Mouse (Mus musculus): ENCODE measurements around the gene Foxp1.

Gene Foxp1

DNA sequence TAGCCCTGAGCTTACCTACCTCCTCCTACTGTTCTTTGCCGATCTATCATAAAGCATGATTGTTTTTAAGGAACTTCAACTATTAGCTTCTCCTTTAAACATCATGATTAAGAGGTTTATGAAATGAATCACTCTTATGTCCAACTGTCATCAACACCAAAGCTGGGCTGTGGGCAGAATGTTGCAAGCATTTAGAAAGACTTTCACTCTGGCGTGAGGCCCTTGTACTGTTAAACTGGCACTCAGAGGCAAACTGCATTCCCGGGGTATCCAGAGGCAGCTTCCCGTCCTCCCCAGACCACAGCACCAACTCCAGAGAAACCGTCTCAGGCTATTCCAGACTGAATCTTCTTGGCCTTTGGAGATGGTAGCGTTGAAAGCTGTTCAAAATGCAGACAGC, 86.2 kb downstream of the Foxp1 start:
- DNase-seq = no peak

DNA sequence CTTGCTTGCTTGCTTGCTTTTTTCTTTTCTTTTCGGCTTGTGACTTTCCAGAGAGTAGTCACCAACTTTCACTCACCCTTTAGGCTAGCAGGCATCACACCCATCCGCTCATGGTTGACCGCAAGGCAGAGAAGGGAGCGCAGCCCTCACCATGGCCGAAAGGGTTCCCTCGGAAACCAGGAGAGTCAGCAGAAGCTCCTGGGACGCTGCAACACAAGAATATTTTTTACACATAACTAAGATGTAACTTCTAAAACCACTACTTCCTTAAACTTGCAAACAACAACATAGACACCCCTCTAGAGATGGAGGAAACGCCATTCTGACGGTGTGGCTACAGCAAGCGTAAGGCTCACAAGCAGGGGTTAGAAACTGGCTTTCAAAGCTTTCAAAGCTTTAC, 87.4 kb downstream of the Foxp1 start:
- DNase-seq = no peak

DNA sequence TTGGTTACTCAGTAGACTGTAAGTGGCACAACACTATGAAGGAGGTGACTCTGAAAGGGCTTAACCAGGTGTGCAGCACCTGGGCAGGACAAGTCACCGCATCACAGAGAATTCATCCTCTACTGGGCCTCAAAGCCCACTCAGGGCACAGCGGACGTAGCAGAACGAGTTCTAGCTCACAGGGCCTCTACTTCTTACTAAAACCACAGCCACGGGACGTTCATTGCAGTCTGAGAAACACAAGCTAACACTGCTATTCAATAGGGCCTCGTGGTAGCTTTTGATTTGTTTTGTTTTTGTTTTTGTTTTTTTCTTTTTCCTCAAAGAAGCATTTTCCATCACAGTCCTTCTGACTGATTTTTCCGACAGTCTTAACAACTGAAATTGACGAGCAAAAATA, 89.5 kb downstream of the Foxp1 start:
- DNase-seq = no peak

DNA sequence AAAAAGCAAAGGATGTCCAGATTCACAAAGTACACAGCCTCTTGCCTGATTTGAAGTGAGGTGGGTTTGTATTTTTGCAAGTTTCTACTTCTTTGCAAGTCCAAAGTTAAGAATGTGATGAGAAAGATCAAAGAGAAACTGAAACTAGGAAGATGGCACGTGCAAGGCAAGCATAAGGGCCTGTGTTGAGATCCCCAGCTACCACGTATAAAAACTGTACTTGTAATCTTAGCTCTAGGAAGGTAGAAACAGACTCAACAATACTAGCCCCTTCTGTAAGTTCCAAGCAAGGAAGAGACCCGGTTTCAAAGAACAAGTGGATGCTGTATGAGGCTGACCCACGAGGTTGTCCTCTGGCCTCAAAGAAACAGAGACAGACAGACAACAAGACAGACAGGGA, 90.6 kb downstream of the Foxp1 start:
- no peak for DNase-seq

DNA sequence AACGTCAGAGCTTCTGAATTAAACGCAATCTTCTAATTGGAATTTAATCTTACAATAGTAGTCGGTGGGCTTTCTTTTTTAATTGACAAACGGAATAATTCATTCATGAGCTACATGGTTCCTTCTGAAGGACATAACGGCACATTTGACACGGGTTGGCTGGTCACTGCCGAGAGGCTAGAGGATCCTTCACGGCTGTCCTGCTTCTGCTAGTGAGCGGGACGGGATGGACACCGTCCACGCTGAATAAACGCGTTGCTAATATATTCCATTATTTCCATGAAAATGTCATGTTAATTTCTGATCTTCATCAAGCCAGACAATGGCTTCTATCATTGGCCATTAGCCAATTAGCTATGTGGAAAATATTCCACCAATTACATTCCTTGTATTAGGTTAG, 92.0 kb downstream of the Foxp1 start:
- DNase-seq = no peak

DNA sequence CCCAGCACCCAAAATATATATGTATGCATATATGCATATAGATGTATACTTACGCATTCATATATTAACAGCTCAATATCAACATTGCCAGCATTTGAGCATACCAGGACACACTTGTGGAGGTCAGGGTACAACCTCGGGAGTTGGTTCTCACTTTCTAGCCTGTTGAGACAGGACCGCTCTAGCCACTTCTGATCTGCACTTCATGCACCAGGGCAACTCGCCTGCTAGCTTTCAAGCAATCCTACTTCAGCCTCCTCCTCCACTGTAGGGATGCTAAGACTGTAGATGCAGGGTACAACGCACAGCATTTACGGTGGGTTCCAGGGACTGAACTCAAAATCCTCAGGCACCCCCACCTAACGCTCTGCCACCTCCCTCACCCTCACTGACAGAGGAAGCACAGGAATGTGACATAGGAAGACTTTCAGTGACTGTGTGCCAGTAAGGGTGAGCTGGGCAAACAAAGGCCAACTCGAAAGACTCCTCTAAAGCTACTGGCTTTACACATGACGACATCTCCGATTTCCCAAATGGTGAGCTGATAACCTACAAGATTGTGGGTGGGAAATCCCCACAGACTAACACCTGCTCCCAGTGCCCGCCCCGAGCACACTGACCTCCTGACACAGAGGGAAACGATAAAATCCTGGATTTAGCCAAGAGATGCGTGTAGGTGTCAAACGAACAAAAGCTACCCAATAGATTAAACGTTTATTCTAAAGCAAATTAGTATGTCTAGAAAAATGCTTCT, 93.0 kb downstream of the Foxp1 start:
- no peak for DNase-seq

DNA sequence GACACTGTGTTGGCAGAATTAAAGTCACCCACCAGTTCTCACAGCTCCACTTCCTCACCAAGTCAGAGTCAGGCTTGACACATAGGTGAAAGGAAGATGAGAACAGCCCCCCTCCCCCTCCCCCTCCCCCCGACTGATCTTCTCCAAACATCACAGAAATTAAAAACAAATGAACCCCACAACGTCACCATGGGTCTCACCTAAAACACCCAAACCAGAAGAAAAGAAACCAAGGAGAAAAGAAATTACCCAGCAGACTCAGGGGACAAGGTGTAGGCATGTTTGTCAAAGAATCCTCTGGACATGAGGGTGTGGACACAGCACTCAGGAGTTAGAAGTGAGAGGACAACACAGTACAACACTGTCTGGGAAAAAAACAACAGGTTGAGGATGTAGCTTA, 93.6 kb downstream of the Foxp1 start:
- no peak for DNase-seq

DNA sequence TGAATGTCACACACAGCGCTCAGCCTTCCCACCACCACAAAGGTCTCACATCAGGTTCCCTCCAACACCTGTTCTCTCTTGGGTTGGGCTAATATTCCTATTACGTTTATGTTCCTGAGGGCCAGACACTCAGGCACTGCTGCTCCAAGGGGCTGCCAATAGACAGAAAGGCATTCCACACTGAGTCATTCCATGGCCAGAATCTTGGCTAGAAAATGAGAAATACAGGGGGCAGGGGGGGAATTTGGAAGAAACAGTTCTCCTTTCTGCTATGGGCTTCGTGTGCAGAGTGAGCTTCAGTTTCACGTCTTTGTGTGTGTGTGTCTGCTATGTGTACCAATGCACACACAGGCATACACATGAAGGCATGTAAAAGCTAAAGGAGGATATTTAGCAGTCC, 95.2 kb downstream of the Foxp1 start:
- DNase-seq = no peak

DNA sequence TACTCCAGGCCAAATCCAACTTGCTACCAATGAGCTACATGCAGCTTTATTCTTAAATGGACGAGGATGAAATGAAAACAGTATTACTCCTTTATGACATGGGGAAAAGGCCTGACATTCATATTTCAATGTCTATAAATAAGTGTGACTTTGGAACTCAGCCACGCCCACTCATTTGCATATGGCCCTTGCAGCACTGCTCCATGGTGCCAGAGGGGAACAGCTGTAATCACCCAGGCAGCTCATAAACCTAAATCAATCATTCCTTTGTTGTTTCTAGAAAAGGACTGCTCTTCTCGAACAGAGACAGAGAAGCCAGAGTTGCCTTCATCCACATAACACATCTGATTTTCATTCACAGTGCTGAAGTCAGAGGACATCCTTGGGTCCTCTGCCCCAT, 97.5 kb downstream of the Foxp1 start:
- no peak for DNase-seq

DNA sequence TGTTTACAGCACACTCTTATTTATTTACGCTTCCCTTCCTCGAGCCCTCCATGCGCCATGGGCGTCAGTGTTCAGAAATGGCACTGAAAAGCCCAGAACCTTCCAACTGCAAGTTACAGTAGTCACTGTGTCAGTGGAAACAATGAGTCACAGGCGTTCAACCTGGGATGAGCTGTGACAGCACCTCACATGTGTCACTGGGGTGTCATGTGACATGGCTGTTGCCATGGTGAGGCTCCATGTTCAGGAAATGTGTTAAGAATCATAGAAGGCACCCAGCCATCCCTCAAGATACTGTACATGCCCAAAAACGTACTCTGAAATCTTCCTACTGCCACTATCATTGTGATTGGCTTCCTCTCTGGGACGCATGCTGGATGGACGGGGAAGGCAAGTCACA, 101.9 kb downstream of the Foxp1 start:
- peak; percentile 24 for DNase-seq

DNA sequence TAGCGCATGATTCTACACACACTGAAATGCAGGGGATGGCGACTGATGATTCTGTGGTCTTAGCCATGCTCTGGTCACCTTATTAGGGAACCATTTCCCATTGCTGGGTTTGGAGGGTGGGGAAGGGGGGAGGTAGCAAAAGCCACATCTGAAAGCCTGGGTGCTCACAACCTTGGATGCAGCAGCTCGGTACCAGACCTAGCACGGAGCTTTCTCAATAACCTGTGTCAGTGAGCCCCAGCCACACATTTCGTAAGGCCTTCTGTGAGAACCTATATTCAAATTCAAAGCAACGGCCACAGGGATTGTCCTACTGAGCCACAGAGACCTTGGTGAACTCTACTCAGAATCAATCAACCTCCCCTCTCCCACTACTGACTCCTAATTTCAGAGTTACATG, 109.9 kb downstream of the Foxp1 start:
- no peak for DNase-seq

DNA sequence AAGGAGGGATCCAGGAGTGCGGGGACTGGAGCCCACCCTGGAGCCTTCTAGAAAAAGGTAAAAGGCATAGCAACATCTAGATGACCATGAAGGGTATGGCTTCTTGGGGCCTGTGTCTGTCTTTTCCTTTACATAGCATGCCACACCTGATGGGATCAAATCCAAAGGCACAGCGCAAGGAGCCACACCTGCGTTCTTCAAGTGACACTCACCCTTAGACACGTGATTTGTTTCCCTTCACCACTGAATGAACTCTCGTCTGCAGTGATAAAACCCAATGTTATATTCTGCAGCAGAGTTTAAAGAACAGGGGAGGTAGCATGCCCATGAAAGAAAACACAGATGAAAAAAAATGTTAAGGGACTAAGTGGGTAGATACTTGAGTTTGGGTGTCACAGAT, 112.9 kb downstream of the Foxp1 start:
- DNase-seq = no peak

DNA sequence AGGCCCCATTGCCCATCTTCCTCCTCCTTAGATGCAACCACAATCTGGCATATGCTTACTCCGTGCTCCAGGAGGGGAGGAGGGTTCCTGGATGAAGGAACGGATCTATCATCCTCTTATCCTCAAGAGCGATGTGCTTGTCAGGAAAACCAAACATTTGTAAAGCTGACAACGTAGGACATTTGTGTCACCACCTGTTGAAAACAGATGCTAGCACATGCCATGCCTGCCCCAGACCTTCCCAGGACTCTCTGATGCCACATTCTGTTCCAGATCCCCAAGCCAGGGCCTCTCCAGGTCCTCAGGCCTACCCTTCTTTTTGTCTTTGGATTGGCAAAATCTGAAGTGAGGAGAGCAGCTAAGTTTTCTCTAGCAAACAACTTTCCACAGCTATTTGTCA, 113.6 kb downstream of the Foxp1 start:
- no peak for DNase-seq

DNA sequence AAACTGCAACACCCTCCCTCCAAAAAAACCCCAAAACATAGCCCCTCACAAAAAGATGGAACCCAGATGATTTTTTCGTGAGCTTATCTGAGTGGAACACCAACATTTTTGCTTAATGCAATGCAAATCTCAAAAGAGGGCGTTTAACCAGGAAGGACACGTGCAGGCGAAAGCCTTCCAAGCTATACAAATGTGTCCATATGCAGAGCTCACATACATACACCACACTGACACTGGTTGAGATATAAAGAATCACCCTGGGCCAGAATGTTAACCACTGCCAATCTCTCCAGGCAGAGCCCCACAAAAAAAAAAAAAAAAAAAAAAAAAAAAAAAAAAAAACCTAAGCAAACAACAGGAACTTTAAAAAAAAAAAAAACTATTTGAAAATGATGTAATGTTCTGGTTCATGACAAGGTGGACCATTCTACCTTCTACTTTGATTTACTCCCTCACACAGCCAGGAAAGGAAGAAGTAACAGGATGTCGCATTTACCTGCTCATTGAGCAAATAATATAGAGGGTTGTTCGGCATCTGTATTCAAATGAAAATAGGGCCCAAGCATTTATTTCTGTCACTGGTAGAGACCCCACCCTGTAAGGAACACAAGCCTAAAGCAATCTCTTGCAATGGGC, 118.6 kb downstream of the Foxp1 start:
- no peak for DNase-seq

DNA sequence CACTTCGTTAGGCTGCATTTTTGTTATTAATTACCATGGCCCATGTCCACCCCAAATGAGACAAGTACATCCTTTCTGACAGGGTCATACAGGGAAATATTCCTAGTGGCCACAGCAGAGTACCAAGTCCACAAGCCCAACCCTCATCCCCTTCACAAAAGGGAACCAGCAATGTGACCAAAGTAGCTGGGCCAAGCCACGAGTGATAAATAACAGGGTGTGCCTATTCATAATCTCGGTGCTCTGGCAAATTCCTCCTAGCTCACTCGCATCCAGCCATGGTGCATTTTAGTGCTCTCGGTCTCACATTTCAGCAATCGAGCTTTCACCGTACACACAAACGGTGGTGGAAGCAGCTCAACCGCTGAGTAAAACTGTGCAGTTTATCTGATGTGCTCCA, 119.6 kb downstream of the Foxp1 start:
- no peak for DNase-seq

DNA sequence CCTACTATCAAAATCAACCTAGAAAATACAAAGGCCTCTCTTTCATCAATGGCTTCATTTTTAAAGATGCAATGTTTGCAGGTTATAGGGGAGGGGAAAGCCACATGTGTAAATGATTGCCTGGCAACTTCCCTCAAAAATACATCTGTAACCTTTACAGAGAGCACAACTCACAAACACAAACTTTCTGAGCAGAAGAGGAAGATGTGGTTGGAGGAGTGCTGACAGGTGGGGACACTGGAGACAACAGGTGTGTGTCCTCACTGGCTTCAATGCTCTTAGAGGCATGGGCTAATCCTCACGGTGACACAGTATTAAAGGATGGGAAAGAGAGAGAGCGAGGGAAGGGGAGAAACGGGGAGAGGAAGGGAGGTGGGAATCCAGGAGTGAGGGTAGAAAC, 120.2 kb downstream of the Foxp1 start:
- no peak for DNase-seq

DNA sequence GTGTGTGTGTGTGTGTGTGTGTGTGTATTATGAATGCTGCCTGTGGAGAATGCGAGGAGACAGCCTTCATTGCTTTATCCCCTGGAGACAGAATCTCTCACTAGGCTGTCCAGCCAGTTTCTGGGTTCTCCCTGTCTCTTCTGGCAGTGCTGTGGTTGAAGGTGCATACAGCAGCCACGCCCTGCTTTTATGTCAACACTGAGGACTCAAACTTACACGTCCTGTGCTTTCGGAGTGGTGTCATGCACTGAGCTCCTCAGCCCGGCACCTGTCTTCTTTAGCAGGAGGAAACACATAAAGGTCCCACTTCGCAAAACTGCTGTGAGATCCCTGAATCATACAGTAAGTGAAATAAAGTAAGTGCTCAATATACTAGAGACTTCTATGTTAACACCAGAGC, 120.7 kb downstream of the Foxp1 start:
- DNase-seq = no peak

DNA sequence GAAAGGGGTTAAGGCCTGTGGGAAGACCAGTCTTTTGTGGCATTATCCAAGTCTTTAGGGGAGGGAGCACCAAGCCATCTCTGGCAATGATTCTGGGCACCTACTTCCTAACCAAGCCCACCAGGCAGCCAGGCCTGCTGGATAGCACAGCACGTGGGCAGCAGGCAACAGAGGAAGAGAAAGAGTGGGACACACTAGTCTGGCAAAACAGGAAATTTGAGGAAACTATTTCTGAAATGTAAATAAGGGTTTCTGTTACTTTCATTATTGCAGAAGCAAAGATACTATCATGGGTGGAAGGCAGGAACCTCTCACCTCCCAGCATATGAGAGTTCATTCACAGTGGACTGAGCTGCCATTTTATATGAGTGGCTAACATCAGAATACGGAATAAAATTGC, 121.3 kb downstream of the Foxp1 start:
- DNase-seq = no peak

DNA sequence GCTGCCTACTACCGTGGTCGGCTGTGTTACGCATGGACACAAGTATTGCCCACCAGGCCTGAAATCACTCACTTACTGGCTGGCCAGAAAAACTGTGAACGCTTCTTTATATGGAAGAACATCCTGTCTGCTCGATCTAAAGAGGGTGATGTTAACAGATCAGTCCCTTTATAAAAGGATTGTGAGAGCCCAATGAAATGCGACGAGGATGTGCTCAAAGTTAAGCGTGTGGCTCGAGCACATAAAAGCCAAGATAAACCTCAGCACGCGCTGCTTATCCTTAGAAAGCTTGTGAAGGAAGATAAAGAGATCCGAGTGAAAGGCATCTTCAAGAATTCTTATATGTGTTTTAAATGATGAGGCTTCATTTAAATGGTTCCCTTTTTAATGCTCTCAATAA, 126.8 kb downstream of the Foxp1 start:
- DNase-seq = no peak

DNA sequence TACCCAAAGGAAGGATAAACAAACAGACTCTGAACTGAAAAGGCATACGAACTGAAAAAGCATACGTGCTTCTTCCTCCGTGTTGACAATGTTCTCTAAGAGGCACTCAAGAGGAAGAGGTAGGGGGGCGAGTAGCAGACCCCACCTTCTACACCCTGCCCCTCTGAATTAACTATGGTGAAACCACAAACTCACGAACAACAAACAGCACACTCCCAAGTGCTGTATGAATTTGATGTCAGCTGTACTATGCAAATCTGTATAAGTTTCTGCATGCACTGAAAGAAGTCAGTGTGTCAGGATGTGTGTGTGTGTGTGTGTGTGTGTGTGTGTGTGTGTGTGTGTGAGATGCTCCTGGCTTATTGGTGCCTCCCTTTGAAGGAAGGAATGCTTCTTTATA, 127.7 kb downstream of the Foxp1 start:
- DNase-seq = no peak

DNA sequence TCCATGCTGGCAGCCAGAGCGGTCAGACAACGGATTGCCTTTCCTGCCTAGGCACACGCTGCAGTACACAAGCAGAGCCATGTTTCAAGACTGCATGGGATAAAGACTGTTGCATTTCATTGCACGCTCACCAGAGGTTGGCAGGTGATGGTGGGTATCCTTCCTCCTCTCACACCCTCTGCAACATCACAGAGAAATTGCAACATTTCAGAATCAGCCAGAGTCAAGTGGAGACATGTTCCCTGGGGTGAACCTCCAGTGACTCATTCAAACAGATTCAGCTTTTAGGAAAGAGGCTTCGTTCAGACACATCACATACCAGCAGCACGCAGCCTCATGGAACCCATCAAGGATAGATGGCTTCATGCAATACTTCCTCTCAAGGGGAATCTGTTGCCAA, 130.0 kb downstream of the Foxp1 start:
- DNase-seq = no peak

DNA sequence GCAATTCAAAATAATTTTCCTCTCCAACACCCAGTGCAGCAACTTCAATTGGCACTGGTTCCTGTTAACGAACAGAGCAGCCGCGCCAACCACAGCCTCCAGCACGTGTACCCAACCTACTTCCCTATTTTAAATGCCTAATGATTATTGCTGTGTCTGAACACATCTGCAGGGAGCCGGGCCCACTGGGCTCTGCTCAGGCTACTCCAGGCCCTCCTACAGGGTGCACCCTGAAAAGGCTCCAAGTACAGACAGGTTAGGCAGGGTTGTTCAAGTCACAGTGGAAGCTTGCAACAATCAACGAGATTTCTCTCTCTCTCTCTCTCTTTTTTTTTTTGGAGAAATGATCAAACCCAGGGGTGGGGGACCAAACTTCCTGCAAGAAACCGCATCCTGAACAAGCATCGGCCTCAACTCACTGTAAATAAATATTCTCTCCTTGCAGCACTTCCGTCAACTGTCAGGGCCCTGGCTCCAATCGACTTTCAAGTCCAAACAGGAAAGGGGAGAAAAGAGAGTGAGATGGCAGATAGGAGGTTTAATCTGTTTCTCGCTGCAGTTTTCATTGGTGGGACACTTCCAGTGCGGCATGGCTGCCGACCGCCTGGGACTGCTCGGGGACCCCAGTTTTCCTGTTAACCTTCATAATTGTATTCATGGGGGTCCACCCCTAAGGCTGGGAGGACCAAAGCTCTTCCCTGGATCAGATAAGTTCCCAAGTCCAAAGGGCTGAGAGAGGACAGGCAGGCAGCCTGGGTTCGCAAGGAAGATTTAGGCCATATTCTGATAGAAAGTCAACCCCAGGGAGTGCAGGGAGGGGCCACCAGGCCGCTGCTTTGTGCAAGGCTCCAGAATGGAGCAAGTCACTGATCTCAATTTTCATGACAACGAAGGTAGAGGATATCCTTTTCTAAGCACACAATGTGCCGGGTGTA, 133.5 kb downstream of the Foxp1 start:
- DNase-seq = no peak

DNA sequence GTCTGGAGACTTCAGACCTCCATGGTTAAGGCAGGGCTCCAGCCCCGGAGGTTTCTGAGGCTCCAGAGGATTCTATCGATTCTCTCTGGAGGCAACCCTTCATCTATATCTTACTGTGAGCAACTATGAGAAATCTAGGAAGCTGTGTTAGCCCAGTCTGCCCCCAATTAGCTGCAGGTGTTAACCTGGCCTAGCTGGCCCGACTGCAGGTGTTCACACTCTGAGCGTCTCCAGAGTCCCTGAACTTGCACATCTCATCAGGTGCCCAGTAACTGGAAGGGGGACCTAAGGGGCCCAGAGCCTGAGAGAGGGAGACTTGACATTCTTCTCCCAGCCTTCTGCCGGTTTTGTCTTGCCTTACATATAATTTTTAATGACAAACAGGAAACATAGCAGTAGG, 134.5 kb downstream of the Foxp1 start:
- no peak for DNase-seq

DNA sequence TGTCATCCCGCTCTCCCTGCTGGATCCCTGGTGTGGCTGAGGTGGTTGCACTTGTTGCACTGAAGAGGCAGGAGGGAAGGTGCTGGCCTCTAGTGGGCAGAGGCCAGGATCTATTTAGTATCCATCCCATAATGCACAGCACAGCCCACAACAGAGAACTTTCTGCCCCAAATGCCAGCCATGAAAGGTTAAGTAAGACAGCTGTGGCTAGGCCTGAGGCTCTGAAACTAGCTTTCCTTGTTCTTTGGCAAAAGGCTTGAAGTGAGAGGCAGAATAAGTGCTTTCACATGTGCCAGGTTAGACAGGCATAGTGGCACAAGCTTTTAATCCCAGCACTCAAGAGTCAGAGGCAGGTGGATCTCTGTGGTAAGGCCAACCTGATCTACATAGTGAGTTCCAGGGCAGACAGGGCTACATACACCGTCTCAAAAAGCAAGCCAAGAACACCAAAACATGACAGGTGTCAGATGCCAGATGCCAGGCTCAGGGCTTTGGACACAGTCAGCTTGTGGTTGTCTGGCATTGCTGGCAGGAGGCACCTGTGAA, 137.4 kb downstream of the Foxp1 start:
- DNase-seq = no peak

All from right cerebral cortex, postnatal 25 days (tissue).